Mouse (Mus musculus): ENCODE results near the gene Tcf20.

GRCm38 (mm10) chr15:82890470-82890869 lies 97.2 kb downstream of the Tcf20 start:
- no peak for TF ChIP-seq CTCF (conservative IDR thresholded peaks at IDR 0.05; ENCODE audit: low read length)
- TF ChIP-seq NANOG (IDR thresholded peaks at IDR 0.05; ENCODE audit: borderline replicate concordance, low read length), result no peak
- no peak for TF ChIP-seq POU5F1 (IDR thresholded peaks at IDR 0.05; ENCODE audit: borderline replicate concordance, low read length)
